In genomic region chrX:150511274-150511673, GRCm38 (mm10) we compare ENCODE assay signal across 7 mouse cellular contexts. TPM values are rescaled to one million over a fixed set of nuclear protein-coding genes. Genes with fewer than 3 reads are reported as not detected.
DNase-seq lines count a peak whose midpoint lies in the region; ATAC-seq and TF ChIP-seq lines count a peak whose summit lies in the region.

No protein-coding gene starts in this region.

- H3K9ac ChIP-seq in forebrain, embryonic 14.5 days (ENCODE audit: low read length) = no peak overlapping the region
- no peak overlapping the region for H3K9ac ChIP-seq in stomach, postnatal 0 days (ENCODE audit: low read length)

- no peaks in the 10 kb centered on the region for H3K4me1 ChIP-seq in forebrain, embryonic 14.5 days (ENCODE audit: control insufficient read depth, insufficient read depth, low read length)
- no peaks in the 10 kb centered on the region for H3K4me1 ChIP-seq in stomach, postnatal 0 days (replicated peaks; ENCODE audit: control insufficient read depth, insufficient read depth)

- no peak overlapping the region for H3K4me3 ChIP-seq in left cerebral cortex, adult 2 months
- H3K4me3 ChIP-seq in forebrain, embryonic 14.5 days (ENCODE audit: low read depth, low read length) = no peak overlapping the region
- H3K4me3 ChIP-seq in stomach, postnatal 0 days (ENCODE audit: low read depth, low read length) = no peak overlapping the region

- H3K27ac ChIP-seq in left cerebral cortex, adult 2 months = peak overlapping the region; percentile 47; the same call in 1 of the 2 replicates
- H3K27ac ChIP-seq in forebrain, embryonic 14.5 days (ENCODE audit: low read depth, low read length) = peak overlapping the region; percentile 3; the same call in 1 of the 2 replicates
- H3K27ac ChIP-seq in stomach, postnatal 0 days (replicated peaks) = no peak overlapping the region

- TF ChIP-seq CTCF in left cerebral cortex, adult 2 months (IDR thresholded peaks at IDR 0.05) = no peak
- TF ChIP-seq CTCF in stomach, postnatal 0 days (IDR thresholded peaks at IDR 0.05; ENCODE audit: low read depth) = no peak

- TF ChIP-seq EP300 in stomach, postnatal 0 days (optimal IDR thresholded peaks at IDR 0.05) = no peak

- WGBS in forebrain, embryonic 14.5 days = 74% methylated on average over 6 of the region's 6 CpGs
- WGBS in stomach, postnatal 0 days = 76% methylated on average over 6 of the region's 6 CpGs

- H3K9me3 ChIP-seq in forebrain, embryonic 14.5 days (replicated peaks; ENCODE audit: control insufficient read depth, low read length) = no peaks in the 10 kb centered on the region
- H3K9me3 ChIP-seq in stomach, postnatal 0 days (ENCODE audit: control insufficient read depth, low read length) = no peaks in the 10 kb centered on the region

- peak; percentile 44; the same call in 1 of the 2 replicates for ATAC-seq in forebrain, embryonic 14.5 days
- ATAC-seq in granulocyte monocyte progenitor cell, adult 5-6 weeks (replicated peaks; ENCODE audit: poor library complexity, severe bottlenecking) = no peak
- no peak for ATAC-seq in stomach, postnatal 0 days (ENCODE audit: low FRiP score, low TSS enrichment)

- intact Hi-C loops in left cerebral cortex, adult 2 months (cut with DNase I) = loop anchor here (2.0 to 5.0 kb wide), 3 partner anchors 146 to 606 kb away; partner anchors contain the start of genes Maged2 and Tro
- intact Hi-C loops in left cerebral cortex, postnatal 10 days (cut with DNase I) = loop anchor here (10.0 kb wide), 1 partner anchor 144 kb away; the partner anchor contains the start of gene Tro

- H3K27me3 ChIP-seq in forebrain, embryonic 14.5 days (replicated peaks; ENCODE audit: control insufficient read depth, insufficient read depth, low read length) = no peaks in the 10 kb centered on the region
- no peaks in the 10 kb centered on the region for H3K27me3 ChIP-seq in stomach, postnatal 0 days (ENCODE audit: control insufficient read depth, insufficient read depth, low read length)

- H3K36me3 ChIP-seq in forebrain, embryonic 14.5 days (ENCODE audit: control insufficient read depth, insufficient read depth, low read length) = no peaks in the 10 kb centered on the region
- H3K36me3 ChIP-seq in stomach, postnatal 0 days (ENCODE audit: control insufficient read depth, insufficient read depth, low read length) = no peaks in the 10 kb centered on the region

- no peak for DNase-seq in left cerebral cortex, adult 2 months (ENCODE audit: extremely low spot score in 1 of 2, low spot score in 2 of 2)
- DNase-seq in left cerebral cortex, postnatal 10 days (ENCODE audit: extremely low spot score in 1 of 2, low spot score in 2 of 2) = no peak
- DNase-seq in R1 (ENCODE audit: low read depth, low spot score) = peak; percentile 10
- peak; percentile 37 for DNase-seq in forebrain, embryonic 14.5 days (ENCODE audit: low spot score)
- DNase-seq in mesoderm, embryonic 11.5 days (ENCODE audit: low read depth, low spot score) = peak; percentile 2
- no peak for DNase-seq in stomach, postnatal 0 days (ENCODE audit: low spot score)

- H3K4me2 ChIP-seq in forebrain, embryonic 14.5 days (ENCODE audit: low read length) = no peak overlapping the region
- H3K4me2 ChIP-seq in stomach, postnatal 0 days (replicated peaks; ENCODE audit: low read depth) = no peak overlapping the region

RNA-seq across cellular contexts. Expression of gene Alas2, which starts 35.9 kb away (rescaled TPM):
- 1 to 10 TPM; 4.7 to 5.4 TPM for total RNA-seq in left cerebral cortex, adult 2 months (2021)
- 10 to 100 TPM in 1 of 2 experiments, 1 to 10 TPM in 1; 7.6 to 13.8 TPM for total RNA-seq in left cerebral cortex, postnatal 10 days (2021)
- 23.5 and 43.2 TPM in 2 replicates for polyA plus RNA-seq in forebrain, embryonic 14.5 days (2014; fragmentation: Nextera tagmentation; extraction: Ambion mirVana)
- total RNA-seq in granulocyte monocyte progenitor cell, adult 5-6 weeks (2014; fragmentation: Nextera tagmentation) = not detected in 2 replicates
- total RNA-seq in granulocyte monocyte progenitor cell, adult 5-6 weeks (2017) = not detected in 2 replicates
- polyA plus RNA-seq in stomach, postnatal 0 days (2015; fragmentation: Nextera tagmentation; extraction: Ambion mirVana) = 4.6 and 5.5 TPM in 2 replicates

RNA-seq across cellular contexts. Expression of gene Tmem29, which starts 52.3 kb away (rescaled TPM):
- total RNA-seq in left cerebral cortex, adult 2 months (2021) = 10 to 100 TPM; 36.5 to 38.9 TPM
- total RNA-seq in left cerebral cortex, postnatal 10 days (2021) = 10 to 100 TPM; 53.1 to 55.1 TPM
- polyA plus RNA-seq in forebrain, embryonic 14.5 days (2014; fragmentation: Nextera tagmentation; extraction: Ambion mirVana) = 59.9 and 61.0 TPM in 2 replicates
- total RNA-seq in granulocyte monocyte progenitor cell, adult 5-6 weeks (2014; fragmentation: Nextera tagmentation) = 15.3 and 16.2 TPM in 2 replicates
- 24.3 and 27.2 TPM in 2 replicates for total RNA-seq in granulocyte monocyte progenitor cell, adult 5-6 weeks (2017)
- 18.7 and 19.8 TPM in 2 replicates for polyA plus RNA-seq in stomach, postnatal 0 days (2015; fragmentation: Nextera tagmentation; extraction: Ambion mirVana)

Comparison
In these comparisons a context has a peak if more than half of its experiments do, and no peak if none do; other contexts are left out.
1. DNase-seq: peak in R1 (single experiment), forebrain, embryonic 14.5 days (single experiment) and mesoderm, embryonic 11.5 days (single experiment); none in left cerebral cortex, adult 2 months (0 of 2), left cerebral cortex, postnatal 10 days (0 of 2) and stomach, postnatal 0 days (single experiment).
2. RNA of gene Alas2, which starts 35.9 kb away (total RNA-seq): 7.6 to 13.8 TPM in left cerebral cortex, postnatal 10 days and 4.7 to 5.4 TPM in left cerebral cortex, adult 2 months; not detected in granulocyte monocyte progenitor cell, adult 5-6 weeks; every median in the first group is over 4 times any median in the second.